Comparison of ENCODE assay signal across 8 mouse cellular contexts in the genomic region with DNA sequence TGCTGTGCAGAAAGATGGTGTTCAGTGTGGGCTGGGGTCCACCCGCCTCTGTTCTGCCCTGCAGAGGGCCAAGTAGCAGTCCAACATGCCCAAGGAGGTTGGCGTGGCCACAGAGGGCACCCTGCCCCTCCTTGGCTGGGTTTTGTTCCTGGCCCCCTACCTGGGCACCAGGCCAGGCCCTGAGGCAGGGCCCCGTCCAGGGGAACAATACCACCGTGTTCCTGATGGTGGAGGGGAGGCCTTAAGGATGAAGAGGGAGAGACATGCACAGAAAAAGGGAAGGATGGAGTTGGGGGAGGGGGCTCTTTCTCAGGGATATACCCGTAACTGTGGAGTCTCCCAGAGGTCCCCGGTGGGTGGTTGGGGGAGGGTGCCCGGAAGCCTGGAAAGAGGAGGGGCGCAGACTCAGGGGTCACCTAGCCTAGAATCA. TPM values are rescaled to one million over a fixed set of nuclear protein-coding genes. Genes with fewer than 3 reads are reported as not detected.
DNase-seq lines count a peak whose midpoint lies in the region; ATAC-seq and TF ChIP-seq lines count a peak whose summit lies in the region.

No protein-coding gene starts in this region.

- H3K4me3 ChIP-seq in heart, embryonic 13.5 days, result peak overlapping the region; percentile 64
- peak overlapping the region; percentile 89 for H3K4me3 ChIP-seq in G1E (ENCODE audit: low read depth, low read length)
- peak overlapping the region; percentile 71 for H3K4me3 ChIP-seq in heart, embryonic 16.5 days (ENCODE audit: low read length)
- peak overlapping the region in 1 of 2 experiments; percentile 58; a peak in 2 of 4 replicates for H3K4me3 ChIP-seq in liver, embryonic 14.5 days (ENCODE audit: insufficient read depth in 1 of 2, low read depth in 2 of 2, low read length in 2 of 2)

- no peak for TF ChIP-seq EP300 in liver, embryonic 14.5 days (IDR thresholded peaks at IDR 0.05; ENCODE audit: low read depth)

- TF ChIP-seq CTCF in G1E (IDR thresholded peaks at IDR 0.05; ENCODE audit: low read depth, low read length), result no peak
- no peak for TF ChIP-seq CTCF in liver, embryonic 14.5 days (IDR thresholded peaks at IDR 0.05; ENCODE audit: low read depth)

- intact Hi-C loops in heart, postnatal 10 days (cut with DNase I), result loop anchor here (5.0 kb wide), 1 partner anchor 462 kb away; a partner anchor contains a TSS

- H3K4me2 ChIP-seq in heart, embryonic 13.5 days, result peak overlapping the region; percentile 93
- peak overlapping the region; percentile 96 for H3K4me2 ChIP-seq in heart, embryonic 16.5 days (ENCODE audit: low read depth, low read length)
- peak overlapping the region; percentile 66 for H3K4me2 ChIP-seq in liver, embryonic 14.5 days (ENCODE audit: low read depth)

- 25% methylated on average over 8 of the region's 8 CpGs for WGBS in heart, embryonic 13.5 days
- 18% methylated on average over 8 of the region's 8 CpGs for WGBS in heart, embryonic 16.5 days
- WGBS in liver, embryonic 14.5 days (ENCODE audit: insufficient replicate concordance), result 30% methylated on average over 8 of the region's 8 CpGs

- H3K9me3 ChIP-seq in heart, embryonic 13.5 days, result no peaks in the 10 kb centered on the region
- no peaks in the 10 kb centered on the region for H3K9me3 ChIP-seq in G1E (replicated peaks)
- H3K9me3 ChIP-seq in heart, embryonic 16.5 days (replicated peaks; ENCODE audit: control insufficient read depth, low read length), result no peaks in the 10 kb centered on the region
- no peaks in the 10 kb centered on the region for H3K9me3 ChIP-seq in liver, embryonic 14.5 days (ENCODE audit: control insufficient read depth, low read length)

- peak overlapping the region; percentile 97 for H3K9ac ChIP-seq in heart, embryonic 13.5 days
- peak overlapping the region; percentile 97 for H3K9ac ChIP-seq in heart, embryonic 16.5 days (ENCODE audit: low read length)
- H3K9ac ChIP-seq in liver, embryonic 14.5 days (replicated peaks), result no peak overlapping the region

- H3K27ac ChIP-seq in heart, embryonic 13.5 days (replicated peaks), result peak overlapping the region; percentile 97
- H3K27ac ChIP-seq in heart, embryonic 16.5 days (ENCODE audit: low read length), result peak overlapping the region; percentile 99
- H3K27ac ChIP-seq in liver, embryonic 14.5 days, result no peak overlapping the region

- peaks cover 68% of the 10 kb centered on the region for H3K4me1 ChIP-seq in heart, embryonic 13.5 days
- H3K4me1 ChIP-seq in G1E (ENCODE audit: insufficient read depth, low read depth, low read length), result peaks cover 75% of the 10 kb centered on the region
- peaks cover 49% of the 10 kb centered on the region for H3K4me1 ChIP-seq in heart, embryonic 16.5 days (ENCODE audit: control insufficient read depth, insufficient read depth, low read length)
- peaks cover 3 to 29% of the 10 kb centered on the region in 2 experiments for H3K4me1 ChIP-seq in liver, embryonic 14.5 days (replicated peaks; ENCODE audit: control insufficient read depth in 2 of 2, insufficient read depth in 2 of 2, low read length in 1 of 2)

- no peak for DNase-seq in heart, postnatal 10 days
- DNase-seq in G1E (ENCODE audit: low spot score), result no peak
- DNase-seq in liver, embryonic 14.5 days (ENCODE audit: low read depth in 3 of 3, low spot score in 3 of 3), result no peak
- peak; percentile 44 for DNase-seq in testis, postnatal 14 days (ENCODE audit: low spot score)
- no peak for DNase-seq in right cerebral cortex, postnatal 14 days

- peaks cover 12% of the 10 kb centered on the region for H3K36me3 ChIP-seq in heart, embryonic 13.5 days
- H3K36me3 ChIP-seq in G1E (replicated peaks), result peaks cover 32% of the 10 kb centered on the region
- peaks cover 4% of the 10 kb centered on the region for H3K36me3 ChIP-seq in heart, embryonic 16.5 days (ENCODE audit: control insufficient read depth, insufficient read depth)
- no peaks in the 10 kb centered on the region for H3K36me3 ChIP-seq in liver, embryonic 14.5 days (replicated peaks; ENCODE audit: control insufficient read depth, insufficient read depth, low read depth)

- no peak for ATAC-seq in heart, embryonic 13.5 days (ENCODE audit: extremely low read depth, insufficient number of reproducible peaks, low FRiP score, low TSS enrichment)
- ATAC-seq in G1E (ENCODE audit: extremely low read depth, insufficient number of reproducible peaks, low FRiP score, poor library complexity, severe bottlenecking), result no peak
- ATAC-seq in heart, embryonic 16.5 days (replicated peaks; ENCODE audit: extremely low read depth, insufficient read depth, low FRiP score), result no peak
- ATAC-seq in liver, embryonic 14.5 days (ENCODE audit: insufficient read depth), result no peak
- no peak for ATAC-seq in granulocyte monocyte progenitor cell, adult 5-6 weeks (replicated peaks; ENCODE audit: poor library complexity, severe bottlenecking)

- no peaks in the 10 kb centered on the region for H3K27me3 ChIP-seq in heart, embryonic 13.5 days (replicated peaks)
- H3K27me3 ChIP-seq in G1E (ENCODE audit: insufficient read depth, low read length), result no peaks in the 10 kb centered on the region
- H3K27me3 ChIP-seq in heart, embryonic 16.5 days (ENCODE audit: control insufficient read depth, insufficient read depth, low read length), result no peaks in the 10 kb centered on the region
- H3K27me3 ChIP-seq in liver, embryonic 14.5 days (ENCODE audit: control insufficient read depth, insufficient read depth, low read length), result peaks cover 21% of the 10 kb centered on the region

RNA-seq across cellular contexts. Expression of a gene that starts 15.1 kb away (rescaled TPM):
- 1.9 and 2.8 TPM in 2 replicates for polyA plus RNA-seq in heart, embryonic 13.5 days (2015; fragmentation: Nextera tagmentation; extraction: Ambion mirVana)
- 1 to 10 TPM; 3.6 to 4.1 TPM for total RNA-seq in heart, postnatal 10 days (2021)
- total RNA-seq in G1E (2014; fragmentation: Nextera tagmentation) (not detected in 2 replicates), G1E (2017) (not detected in 2 replicates)
- 0.19 TPM in 1 of 2 replicates, not detected in the other for polyA plus RNA-seq in G1E (2012)
- 1.5 and 1.6 TPM in 2 replicates for polyA plus RNA-seq in heart, embryonic 16.5 days (2015; fragmentation: Nextera tagmentation; extraction: Ambion mirVana)
- polyA plus RNA-seq in liver, embryonic 14.5 days (2012; rRNA removed), result 0.12 TPM in 1 of 2 replicates, not detected in the other
- not detected in 2 replicates for polyA plus RNA-seq in liver, embryonic 14.5 days (2014; fragmentation: Nextera tagmentation; extraction: Ambion mirVana)
- 3.5 and 9.6 TPM in 2 replicates for total RNA-seq in granulocyte monocyte progenitor cell, adult 5-6 weeks (2014; fragmentation: Nextera tagmentation)
- not detected in 2 replicates for total RNA-seq in granulocyte monocyte progenitor cell, adult 5-6 weeks (2017)

RNA-seq across cellular contexts. Expression of a gene that starts 36.7 kb away (rescaled TPM):
- 9.1 and 9.3 TPM in 2 replicates for polyA plus RNA-seq in heart, embryonic 13.5 days (2015; fragmentation: Nextera tagmentation; extraction: Ambion mirVana)
- 10 to 100 TPM; 10.5 to 11.3 TPM for total RNA-seq in heart, postnatal 10 days (2021)
- total RNA-seq in G1E (2014; fragmentation: Nextera tagmentation), result 8.5 and 9.7 TPM in 2 replicates
- 5.7 and 7.3 TPM in 2 replicates for total RNA-seq in G1E (2017)
- polyA plus RNA-seq in G1E (2012), result 14.6 and 19.0 TPM in 2 replicates
- 8.4 and 9.9 TPM in 2 replicates for polyA plus RNA-seq in heart, embryonic 16.5 days (2015; fragmentation: Nextera tagmentation; extraction: Ambion mirVana)
- polyA plus RNA-seq in liver, embryonic 14.5 days (2012; rRNA removed), result 1.9 and 2.1 TPM in 2 replicates
- polyA plus RNA-seq in liver, embryonic 14.5 days (2014; fragmentation: Nextera tagmentation; extraction: Ambion mirVana), result 0.74 and 1.4 TPM in 2 replicates
- 4.6 and 8.1 TPM in 2 replicates for total RNA-seq in granulocyte monocyte progenitor cell, adult 5-6 weeks (2014; fragmentation: Nextera tagmentation)
- 4.5 and 4.8 TPM in 2 replicates for total RNA-seq in granulocyte monocyte progenitor cell, adult 5-6 weeks (2017)

RNA-seq across cellular contexts. Expression of a gene that starts 49.4 kb away (rescaled TPM):
- 276 and 328 TPM in 2 replicates for polyA plus RNA-seq in heart, embryonic 13.5 days (2015; fragmentation: Nextera tagmentation; extraction: Ambion mirVana)
- total RNA-seq in heart, postnatal 10 days (2021), result 100 to 1,000 TPM; 222 to 230 TPM
- total RNA-seq in G1E (2014; fragmentation: Nextera tagmentation), result 106 and 132 TPM in 2 replicates
- 197 and 232 TPM in 2 replicates for total RNA-seq in G1E (2017)
- 257 and 291 TPM in 2 replicates for polyA plus RNA-seq in G1E (2012)
- polyA plus RNA-seq in heart, embryonic 16.5 days (2015; fragmentation: Nextera tagmentation; extraction: Ambion mirVana), result 297 and 311 TPM in 2 replicates
- polyA plus RNA-seq in liver, embryonic 14.5 days (2012; rRNA removed), result 95.7 and 127 TPM in 2 replicates
- 261 and 262 TPM in 2 replicates for polyA plus RNA-seq in liver, embryonic 14.5 days (2014; fragmentation: Nextera tagmentation; extraction: Ambion mirVana)
- total RNA-seq in granulocyte monocyte progenitor cell, adult 5-6 weeks (2014; fragmentation: Nextera tagmentation), result 145 and 151 TPM in 2 replicates
- total RNA-seq in granulocyte monocyte progenitor cell, adult 5-6 weeks (2017), result 66.2 and 88.3 TPM in 2 replicates

RNA-seq across cellular contexts. Expression of a gene that starts 52.3 kb away (rescaled TPM):
- 0.82 and 0.88 TPM in 2 replicates for polyA plus RNA-seq in heart, embryonic 13.5 days (2015; fragmentation: Nextera tagmentation; extraction: Ambion mirVana)
- total RNA-seq in heart, postnatal 10 days (2021), result under 1 TPM; 0.22 to 0.32 TPM
- total RNA-seq in G1E (2014; fragmentation: Nextera tagmentation) (0.34 TPM in 1 of 2 replicates, not detected in the other), G1E (2017) (0.55 and 0.58 TPM in 2 replicates)
- polyA plus RNA-seq in G1E (2012), result 0.08 and 0.11 TPM in 2 replicates
- polyA plus RNA-seq in heart, embryonic 16.5 days (2015; fragmentation: Nextera tagmentation; extraction: Ambion mirVana), result 1.2 and 1.3 TPM in 2 replicates
- polyA plus RNA-seq in liver, embryonic 14.5 days (2012; rRNA removed), result 0.15 and 0.19 TPM in 2 replicates
- 0.25 TPM in 1 of 2 replicates, not detected in the other for polyA plus RNA-seq in liver, embryonic 14.5 days (2014; fragmentation: Nextera tagmentation; extraction: Ambion mirVana)
- 1.2 TPM in 1 of 2 replicates, not detected in the other for total RNA-seq in granulocyte monocyte progenitor cell, adult 5-6 weeks (2014; fragmentation: Nextera tagmentation)
- total RNA-seq in granulocyte monocyte progenitor cell, adult 5-6 weeks (2017), result 1.2 and 1.8 TPM in 2 replicates

RNA-seq across cellular contexts. Expression of a gene that starts 52.4 kb away (rescaled TPM):
- polyA plus RNA-seq in heart, embryonic 13.5 days (2015; fragmentation: Nextera tagmentation; extraction: Ambion mirVana), result 14.5 and 15.3 TPM in 2 replicates
- 10 to 100 TPM; 13.3 to 14.1 TPM for total RNA-seq in heart, postnatal 10 days (2021)
- total RNA-seq in G1E (2014; fragmentation: Nextera tagmentation) (7.9 and 9.6 TPM in 2 replicates), G1E (2017) (4.8 and 5.1 TPM in 2 replicates)
- 21.3 and 25.5 TPM in 2 replicates for polyA plus RNA-seq in G1E (2012)
- polyA plus RNA-seq in heart, embryonic 16.5 days (2015; fragmentation: Nextera tagmentation; extraction: Ambion mirVana), result 14.8 and 15.4 TPM in 2 replicates
- 3.0 and 3.4 TPM in 2 replicates for polyA plus RNA-seq in liver, embryonic 14.5 days (2012; rRNA removed)
- polyA plus RNA-seq in liver, embryonic 14.5 days (2014; fragmentation: Nextera tagmentation; extraction: Ambion mirVana), result 2.3 and 3.6 TPM in 2 replicates
- 11.8 and 13.5 TPM in 2 replicates for total RNA-seq in granulocyte monocyte progenitor cell, adult 5-6 weeks (2014; fragmentation: Nextera tagmentation)
- 4.2 and 9.0 TPM in 2 replicates for total RNA-seq in granulocyte monocyte progenitor cell, adult 5-6 weeks (2017)
